Mouse (Mus musculus) stomach, postnatal 0 days (tissue): ENCODE results near the gene Slc27a5. TPM values are rescaled to one million over a fixed set of nuclear protein-coding genes. Genes with fewer than 3 reads are reported as not detected.

Source experiments
- ATAC-seq: fragments of 200-750 bp; cut with Nextera tagmentation; 2 replicates; pipeline ENCODE4 v1.8.0; 2017; ENCODE audit not compliant: low FRiP score, low TSS enrichment
- DNase-seq: peaks from one replicate; pipeline ENCODE4 v3.0.0-alpha.2; 2016; ENCODE audit warnings: low spot score
- H3K27ac ChIP-seq: fragments of 300-500 bp; sonication (generic); replicated peaks from 2 replicates; pipeline ENCODE4 v1.5.1; 2014; ENCODE audit warnings: mild to moderate bottlenecking, control low read depth
- H3K27me3 ChIP-seq: fragments of 300-500 bp; sonication (generic); 2 replicates; pipeline ENCODE4 v1.6.1; 2014; ENCODE audit warnings: low read length; ENCODE audit not compliant: control insufficient read depth, insufficient read depth
- H3K36me3 ChIP-seq: fragments of 300-500 bp; sonication (generic); 2 replicates; pipeline ENCODE4 v1.6.1; 2014; ENCODE audit warnings: low read length, mixed read lengths; ENCODE audit not compliant: control insufficient read depth, insufficient read depth
- H3K4me1 ChIP-seq: fragments of 300-500 bp; sonication (generic); replicated peaks from 2 replicates; pipeline ENCODE4 v1.6.1; 2014; ENCODE audit warnings: antibody characterized with exemption; ENCODE audit not compliant: control insufficient read depth, insufficient read depth
- H3K4me2 ChIP-seq: fragments of 300-500 bp; sonication (generic); replicated peaks from 2 replicates; pipeline ENCODE4 v1.6.1; 2014; ENCODE audit warnings: low read depth, mild to moderate bottlenecking, control low read depth, moderate library complexity
- H3K4me3 ChIP-seq: fragments of 300-500 bp; sonication (generic); 2 replicates; pipeline ENCODE4 v1.5.1; 2014; ENCODE audit warnings: low read depth, low read length, control low read depth
- H3K9ac ChIP-seq: fragments of 300-500 bp; sonication (generic); 2 replicates; pipeline ENCODE4 v1.6.1; 2014; ENCODE audit warnings: mild to moderate bottlenecking, low read length, control low read depth, mixed read lengths
- H3K9me3 ChIP-seq: fragments of 300-500 bp; sonication (generic); 2 replicates; pipeline ENCODE4 v1.6.1; 2016; ENCODE audit warnings: low read length; ENCODE audit not compliant: control insufficient read depth
- CTCF ChIP-seq: IDR thresholded peaks from 2 replicates; pipeline ENCODE4 v1.5.1; 2016; ENCODE audit warnings: antibody characterized with exemption, low read depth, mild to moderate bottlenecking, moderate library complexity
- EP300 ChIP-seq: optimal IDR thresholded peaks from 2 replicates; pipeline ENCODE3; 2016; ENCODE audit warnings: antibody characterized with exemption
- WGBS: fragments of 180-500 bp; shearing (Covaris S2); extraction: QIAGEN DNeasy Blood & Tissue Kit; methylation state at CpG from one replicate; pipeline ENCODE4 v1.1.7; 2014; 5-methylcytosine and 5-hydroxymethylcytosine counted together
- polyA plus RNA-seq: library from polyadenylated mRNA; unstranded; fragments of >200 nt; fragmentation: Nextera tagmentation; extraction: Ambion mirVana; gene quantifications from 2 replicates; pipeline ENCODE4 v1.2.1, GENCODE M21; 2015

Slc27a5 gene
- polyA plus RNA-seq, 1 experiment from 2014 or later = 0.13 TPM

DNA sequence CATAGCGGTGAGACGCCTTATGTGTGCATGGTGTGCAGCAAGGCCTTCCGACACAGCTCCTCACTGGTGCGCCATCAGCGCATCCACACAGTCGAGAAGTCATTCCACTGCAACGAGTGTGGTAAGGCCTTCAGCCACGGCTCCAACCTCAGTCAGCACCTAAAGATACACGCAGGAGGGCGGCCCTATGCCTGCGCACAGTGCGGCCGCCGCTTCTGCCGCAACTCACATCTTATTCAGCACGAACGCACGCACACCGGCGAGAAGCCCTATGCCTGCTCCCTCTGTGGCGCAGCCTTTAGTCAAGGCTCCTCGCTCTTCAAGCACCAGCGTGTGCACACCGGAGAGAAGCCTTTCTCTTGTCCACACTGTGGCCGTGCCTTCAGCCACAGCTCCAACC, 27.1 kb downstream of the Slc27a5 start:
- H3K4me3 ChIP-seq = no peak overlapping the region
- no peaks in the 10 kb centered on the region for H3K27me3 ChIP-seq
- no peak overlapping the region for H3K27ac ChIP-seq
- WGBS = 94% methylated on average over 25 of the region's 25 CpGs
- H3K9me3 ChIP-seq = no peaks in the 10 kb centered on the region
- ATAC-seq = no peak
- no peaks in the 10 kb centered on the region for H3K4me1 ChIP-seq
- TF ChIP-seq CTCF (no peak), EP300 (no peak)
- no peak overlapping the region for H3K9ac ChIP-seq
- peaks cover 27% of the 10 kb centered on the region for H3K36me3 ChIP-seq
- no peak for DNase-seq
- no peak overlapping the region for H3K4me2 ChIP-seq

DNA sequence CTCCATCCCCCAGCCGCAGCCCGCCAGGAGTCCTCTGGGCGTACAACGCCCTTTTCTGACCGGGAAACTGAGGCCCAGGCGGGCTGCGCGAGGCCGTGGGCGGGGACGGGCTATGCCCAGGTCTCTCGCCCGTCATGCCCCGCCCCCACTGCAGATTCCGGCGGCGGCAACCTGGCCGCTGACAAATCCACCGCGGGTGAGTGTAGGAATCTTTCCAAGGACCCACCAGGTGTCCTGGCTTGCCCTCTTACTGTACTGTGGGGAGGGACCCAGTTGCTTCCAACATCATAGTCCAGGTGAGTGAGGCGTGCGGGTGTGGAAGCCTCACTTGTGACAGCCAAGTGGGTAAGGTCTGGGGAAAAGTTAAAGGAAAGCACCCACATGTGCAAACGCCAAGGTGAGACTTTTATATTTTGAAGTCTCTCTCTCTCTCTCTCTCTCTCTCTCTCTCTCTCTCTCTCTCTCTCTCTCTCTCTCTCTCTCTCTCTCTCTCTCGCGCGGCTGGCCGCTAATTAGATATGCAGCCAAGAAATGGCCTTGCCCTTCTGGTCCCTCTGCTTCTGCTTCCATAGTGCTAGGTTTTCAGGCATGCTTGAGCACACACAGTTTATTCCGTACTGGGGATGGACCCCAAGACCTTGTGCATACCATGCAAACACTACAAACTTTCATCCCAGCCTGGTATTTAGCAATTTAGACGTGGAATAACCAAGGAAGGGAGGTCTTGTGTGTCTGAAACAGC, 31.7 kb downstream of the Slc27a5 start:
- H3K9ac ChIP-seq = peak overlapping the region; percentile 84
- no peaks in the 10 kb centered on the region for H3K27me3 ChIP-seq
- H3K9me3 ChIP-seq = no peaks in the 10 kb centered on the region
- H3K36me3 ChIP-seq = peaks cover 21% of the 10 kb centered on the region
- ATAC-seq = peak; percentile 57
- peak; percentile 76 for DNase-seq
- WGBS = under 1% methylated on average over 26 of the region's 29 CpGs
- peak overlapping the region; percentile 86 for H3K27ac ChIP-seq
- H3K4me2 ChIP-seq = peak overlapping the region; percentile 95
- peak overlapping the region; percentile 91 for H3K4me3 ChIP-seq
- no peaks in the 10 kb centered on the region for H3K4me1 ChIP-seq
- TF ChIP-seq EP300 (no peak), CTCF (no peak)

DNA sequence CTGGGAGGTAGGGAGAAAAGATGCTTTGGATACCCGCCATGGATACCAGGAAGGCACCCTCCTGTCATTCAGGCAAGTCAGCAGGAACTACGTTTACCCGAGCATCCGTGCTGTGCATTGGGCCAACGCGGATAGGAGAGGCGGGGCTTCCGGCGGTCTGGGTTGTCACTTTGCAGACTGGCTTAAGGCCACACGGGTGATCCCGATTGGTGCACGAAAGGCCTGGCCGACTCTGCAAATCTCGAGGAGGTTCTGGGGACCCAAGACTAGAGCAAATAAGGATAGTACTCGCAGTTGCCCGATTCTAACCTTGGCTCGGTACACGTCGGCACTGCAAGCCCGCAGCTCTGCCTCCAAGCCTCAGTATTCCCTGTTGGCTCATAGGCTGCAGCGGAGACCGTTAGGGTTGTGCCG, 32.3 kb downstream of the Slc27a5 start, which contains the start of gene Zfp324:
Gene Zfp324, plus strand, starts transcription at position 161 of the 414 bp plus-strand sequence.
- TF ChIP-seq EP300 = no peak
- no peak for TF ChIP-seq CTCF
- no peaks in the 10 kb centered on the region for H3K4me1 ChIP-seq
- peaks cover 15% of the 10 kb centered on the region for H3K36me3 ChIP-seq
- DNase-seq (peak; percentile 89), ATAC-seq (peak; percentile 90)
- peak within 1 kb of the TSS; percentile 91 for H3K4me3 ChIP-seq
- no peaks in the 10 kb centered on the region for H3K27me3 ChIP-seq
- peak within 1 kb of the TSS; percentile 84 for H3K9ac ChIP-seq
- no peaks in the 10 kb centered on the region for H3K9me3 ChIP-seq
- peak within 1 kb of the TSS; percentile 95 for H3K4me2 ChIP-seq
- under 1% methylated on average over 23 of the region's 23 CpGs for WGBS
- H3K27ac ChIP-seq = peak within 1 kb of the TSS; percentile 86

DNA sequence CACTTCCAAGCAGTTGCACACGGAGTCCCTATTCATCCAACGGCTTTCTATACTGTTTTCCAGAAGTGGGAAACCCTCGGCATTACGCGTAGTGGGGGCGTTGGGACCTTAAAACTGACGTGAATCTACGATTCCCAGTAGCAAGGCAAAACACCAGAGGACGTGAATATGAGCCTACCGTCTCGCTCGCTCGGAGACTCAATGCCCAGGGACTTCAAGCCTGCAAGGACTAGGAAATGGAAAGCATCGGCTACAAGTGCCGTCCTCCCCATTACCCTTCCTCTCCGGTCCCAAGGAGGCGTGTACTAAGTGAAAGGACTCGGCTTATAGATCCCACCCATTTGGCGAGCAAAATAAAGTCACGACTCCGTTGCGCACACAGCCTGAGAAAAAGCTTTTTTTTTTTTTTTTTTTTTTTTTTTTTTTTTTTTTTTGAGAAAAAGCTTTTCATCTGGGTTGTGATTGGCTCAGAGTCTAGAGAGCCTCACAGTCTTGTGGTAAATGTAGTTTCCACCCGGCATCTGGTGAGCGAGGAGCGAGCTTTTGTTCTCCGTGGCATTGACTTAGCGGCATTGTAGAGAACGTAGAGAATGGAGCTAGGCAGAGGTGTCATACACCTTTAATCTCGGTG, 36.4 kb downstream of the Slc27a5 start:
- Histone ChIP-seq H3K27me3 (no peaks in the 10 kb centered on the region), H3K9me3 (no peaks in the 10 kb centered on the region), H3K4me3 (peak overlapping the region; percentile 37), H3K4me1 (no peaks in the 10 kb centered on the region), H3K4me2 (peak overlapping the region; percentile 59), H3K36me3 (no peaks in the 10 kb centered on the region), H3K9ac (peak overlapping the region; percentile 51), H3K27ac (peak overlapping the region; percentile 65)
- TF ChIP-seq EP300 (no peak), CTCF (no peak)
- DNase-seq (peak; percentile 65), ATAC-seq (peak; percentile 77)
- 2% methylated on average over 29 of the region's 29 CpGs for WGBS

DNA sequence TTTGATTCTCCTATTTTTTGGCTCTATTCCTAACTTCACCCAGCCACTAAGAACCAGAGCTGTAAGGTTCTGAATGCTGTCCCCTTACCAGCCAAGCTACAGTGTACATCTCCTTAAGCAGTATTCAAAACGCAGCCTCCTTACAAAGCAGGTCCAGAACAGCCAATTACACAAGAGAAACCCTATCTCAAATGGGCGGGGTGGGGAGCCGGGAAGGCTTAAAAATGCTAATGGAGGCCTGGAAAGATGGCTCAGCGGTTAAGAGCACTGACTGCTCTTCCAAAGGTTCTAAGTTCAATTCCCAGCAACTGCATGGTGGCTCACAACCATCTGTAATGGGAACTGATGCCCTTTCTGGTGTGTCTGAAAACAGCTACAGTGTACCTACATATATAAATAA, 38.3 kb downstream of the Slc27a5 start:
- no peak overlapping the region for H3K4me3 ChIP-seq
- H3K27ac ChIP-seq = no peak overlapping the region
- H3K36me3 ChIP-seq = no peaks in the 10 kb centered on the region
- no peak overlapping the region for H3K9ac ChIP-seq
- TF ChIP-seq CTCF = no peak
- TF ChIP-seq EP300 = no peak
- H3K9me3 ChIP-seq = no peaks in the 10 kb centered on the region
- H3K4me2 ChIP-seq = no peak overlapping the region
- H3K27me3 ChIP-seq = no peaks in the 10 kb centered on the region
- WGBS = 27% methylated on average over 4 of the region's 4 CpGs
- ATAC-seq (no peak), DNase-seq (no peak)
- no peaks in the 10 kb centered on the region for H3K4me1 ChIP-seq

DNA sequence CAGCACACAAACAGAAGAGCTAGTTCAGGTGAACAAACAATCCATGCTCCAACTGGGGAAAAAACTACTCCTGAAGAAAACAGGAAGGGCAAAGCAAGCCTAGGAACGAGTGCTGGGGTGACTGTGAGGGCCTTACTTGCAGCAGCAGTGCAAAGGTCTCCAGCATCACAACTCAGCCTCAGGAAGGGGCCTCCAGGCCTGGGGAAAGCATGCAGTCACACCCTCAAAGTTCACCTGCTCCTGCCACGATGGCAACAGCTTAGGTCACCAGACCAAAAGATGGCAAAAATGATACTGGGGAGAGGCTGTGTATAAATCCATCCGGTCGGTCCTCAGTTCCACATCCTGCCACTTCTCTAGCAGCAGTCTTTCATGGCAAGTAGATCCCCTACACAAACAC, 39.0 kb downstream of the Slc27a5 start:
- 71% methylated on average over 4 of the region's 4 CpGs for WGBS

More for the DNA sequence above, 39.0 kb downstream of the Slc27a5 start:
- DNase-seq (no peak), ATAC-seq (no peak)
- Histone ChIP-seq H3K9ac (no peak overlapping the region), H3K27ac (no peak overlapping the region), H3K4me1 (no peaks in the 10 kb centered on the region), H3K36me3 (no peaks in the 10 kb centered on the region), H3K4me2 (no peak overlapping the region), H3K4me3 (no peak overlapping the region), H3K27me3 (no peaks in the 10 kb centered on the region), H3K9me3 (no peaks in the 10 kb centered on the region)
- no peak for TF ChIP-seq EP300
- TF ChIP-seq CTCF = no peak
